Mouse (Mus musculus) cerebellum, adult 2 months (tissue): Measurements from ENCODE around the gene Zbtb3. TPM values are rescaled to one million over a fixed set of nuclear protein-coding genes. Genes with fewer than 3 reads are reported as not detected.
"Not testable (repeated sequence)": the region's sequence is repeated elsewhere in the genome, so short reads cannot be mapped to it uniquely, and the experiment has no call there.

ENCODE experiments used
- DNase-seq, 2 experiments: peaks; one replicate each; pipeline ENCODE4 v3.0.0; 2021
- H3K27ac ChIP-seq: fragments of 200-500 bp; 2 replicates; pipeline ENCODE4 v1.5.1; 2012; ENCODE audit warnings: low read length, control low read depth, inconsistent platforms; ENCODE audit not compliant: insufficient read depth
- H3K27me3 ChIP-seq: fragments of 200-500 bp; 2 replicates; pipeline ENCODE4 v1.6.1; 2012; ENCODE audit warnings: inconsistent platforms, mild to moderate bottlenecking, low read length, moderate library complexity; ENCODE audit not compliant: control insufficient read depth, insufficient read depth
- H3K4me1 ChIP-seq: fragments of 200-500 bp; 2 replicates; pipeline ENCODE4 v1.6.1; 2011; ENCODE audit warnings: low read length; ENCODE audit not compliant: control insufficient read depth, insufficient read depth
- H3K4me3 ChIP-seq: fragments of 200-500 bp; replicated peaks from 2 replicates; pipeline ENCODE3; 2011; ENCODE audit warnings: mild to moderate bottlenecking, low read depth, low read length, control low read depth; ENCODE audit not compliant: insufficient read depth
- CTCF ChIP-seq: fragments of 200-500 bp; IDR thresholded peaks from 2 replicates; pipeline ENCODE4 v1.5.1; 2011; ENCODE audit warnings: low read depth, mild to moderate bottlenecking, control low read depth, low read length, moderate library complexity, borderline replicate concordance; ENCODE audit not compliant: insufficient read depth
- POLR2A ChIP-seq: fragments of 200-500 bp; IDR thresholded peaks from 2 replicates; pipeline ENCODE4 v1.6.1; 2011; ENCODE audit warnings: low read length, control low read depth, borderline replicate concordance; ENCODE audit not compliant: insufficient read depth
- WGBS: fragments of 180-500 bp; shearing (Covaris S2); methylation state at CpG from one replicate; pipeline ENCODE4 v1.1.7; 2018; 5-methylcytosine and 5-hydroxymethylcytosine counted together
- polyA plus RNA-seq: library from polyadenylated mRNA; depleted of rRNA; stranded (reverse); fragments of >200 nt; gene quantifications from 2 replicates; pipeline ENCODE4 v1.2.3, GENCODE M21; 2012

The Zbtb3 gene
- polyA plus RNA-seq, 1 experiment: 3.7 TPM

- H3K4me3 ChIP-seq: peak overlapping the region; percentile 86
- no peaks in the 10 kb centered on the region; the same call in 1 of the 2 replicates for H3K4me1 ChIP-seq
- under 1% methylated on average over 7 of the region's 7 CpGs for WGBS
- no peaks in the 10 kb centered on the region for H3K27me3 ChIP-seq
- TF ChIP-seq CTCF: no peak
- no peak for TF ChIP-seq POLR2A
- DNase-seq: no peak
- peak overlapping the region; percentile 95 for H3K27ac ChIP-seq
These were observed 18.8 kb downstream of the Zbtb3 start for GRCm38 (mm10) chr19:8821146-8821545.

- no peaks in the 10 kb centered on the region for H3K27me3 ChIP-seq
- TF ChIP-seq POLR2A (no peak), CTCF (no peak)
- WGBS: 7% methylated on average over 8 of the region's 8 CpGs
- H3K4me1 ChIP-seq: no peaks in the 10 kb centered on the region; the same call in 1 of the 2 replicates
- H3K27ac ChIP-seq: no peak overlapping the region
- H3K4me3 ChIP-seq: peak overlapping the region; percentile 32
- peak; percentile 73 to 81 for DNase-seq
These were observed 20.3 kb downstream of the Zbtb3 start for GRCm38 (mm10) chr19:8822696-8823095.

- no peak for TF ChIP-seq POLR2A
- TF ChIP-seq CTCF: no peak
- Histone ChIP-seq H3K27ac (no peak within 1 kb of the TSS), H3K27me3 (no peaks in the 10 kb centered on the region), H3K4me3 (no peak within 1 kb of the TSS), H3K4me1 (0 out of 2 replicates have a peak, but pooled peaks cover 2% of the 10 kb centered on the region)
- WGBS: 66% methylated on average over 8 of the region's 8 CpGs
- no peak for DNase-seq
These were observed 27.3 kb downstream of the Zbtb3 start, which contains the start of gene AC129217.1 for GRCm38 (mm10) chr19:8829660-8830059. TSS of gene AC129217.1 (plus strand) at chr19:8829773.

- H3K27me3 ChIP-seq: no peaks in the 10 kb centered on the region
- 0 out of 2 replicates have a peak, but pooled peaks cover 2% of the 10 kb centered on the region for H3K4me1 ChIP-seq
- H3K27ac ChIP-seq: no peak overlapping the region
- DNase-seq: no peak
- no peak overlapping the region for H3K4me3 ChIP-seq
- TF ChIP-seq POLR2A (no peak), CTCF (no peak)
- 19% methylated on average over 8 of the region's 8 CpGs for whole genome bisulfite sequencing
These were observed 28.3 kb downstream of the Zbtb3 start for GRCm38 (mm10) chr19:8830664-8831063.

- Histone ChIP-seq H3K4me1 (0 out of 2 replicates have a peak, but pooled peaks cover 2% of the 10 kb centered on the region), H3K4me3 (no peak overlapping the region), H3K27me3 (no peaks in the 10 kb centered on the region), H3K27ac (no peak overlapping the region)
- TF ChIP-seq POLR2A (no peak), CTCF (no peak)
- WGBS: 55% methylated on average over 11 of the region's 11 CpGs
- no peak for DNase-seq
These were observed 28.9 kb downstream of the Zbtb3 start for GRCm38 (mm10) chr19:8831262-8831661.

GRCm38 (mm10) chr19:8832971-8833370 lies 30.6 kb downstream of the Zbtb3 start:
- Histone ChIP-seq H3K27me3 (no peaks in the 10 kb centered on the region), H3K4me3 (no peak overlapping the region), H3K27ac (no peak overlapping the region), H3K4me1 (0 out of 2 replicates have a peak, but pooled peaks cover 2% of the 10 kb centered on the region)
- WGBS: 80% methylated on average over 4 of the region's 4 CpGs
- TF ChIP-seq POLR2A (no peak), CTCF (no peak)
- DNase-seq: no peak

GRCm38 (mm10) chr19:8836327-8836726 lies 34.0 kb downstream of the Zbtb3 start:
- DNase-seq, H3K4me3 ChIP-seq, H3K27me3 ChIP-seq, H3K4me1 ChIP-seq, H3K27ac ChIP-seq: not testable (repeated sequence)
- 96% methylated on average over 10 of the region's 10 CpGs for WGBS

- TF ChIP-seq CTCF (peak; percentile 39; the same call in 1 of the 2 replicates), POLR2A (peak; percentile 45)
These were observed 35.0 kb downstream of the Zbtb3 start, which contains the start of gene Bscl2 for GRCm38 (mm10) chr19:8837251-8837791. TSS of gene Bscl2 (plus strand) at chr19:8837467.

More at GRCm38 (mm10) chr19:8837251-8837791, 35.0 kb downstream of the Zbtb3 start, which contains the start of gene Bscl2:
- no peaks in the 10 kb centered on the region for H3K27me3 ChIP-seq
- WGBS: under 1% methylated on average over 38 of the region's 38 CpGs
- peak; percentile 87 to 90 for DNase-seq
- H3K4me1 ChIP-seq: no peaks in the 10 kb centered on the region
- H3K4me3 ChIP-seq: peak within 1 kb of the TSS; percentile 78
- peak within 1 kb of the TSS; percentile 92 for H3K27ac ChIP-seq
